Mouse (Mus musculus) skeletal muscle tissue, adult 2 months (tissue): ENCODE measurements around the gene Taar8c.
"Not testable (repeated sequence)": the region's sequence is repeated elsewhere in the genome, so short reads cannot be mapped to it uniquely, and the experiment has no call there.

ENCODE experiments used
- DNase-seq: peaks from one replicate; pipeline ENCODE4 v3.0.0-alpha.2; 2012; ENCODE audit warnings: low read depth, low spot score

Gene Taar8c

DNA sequence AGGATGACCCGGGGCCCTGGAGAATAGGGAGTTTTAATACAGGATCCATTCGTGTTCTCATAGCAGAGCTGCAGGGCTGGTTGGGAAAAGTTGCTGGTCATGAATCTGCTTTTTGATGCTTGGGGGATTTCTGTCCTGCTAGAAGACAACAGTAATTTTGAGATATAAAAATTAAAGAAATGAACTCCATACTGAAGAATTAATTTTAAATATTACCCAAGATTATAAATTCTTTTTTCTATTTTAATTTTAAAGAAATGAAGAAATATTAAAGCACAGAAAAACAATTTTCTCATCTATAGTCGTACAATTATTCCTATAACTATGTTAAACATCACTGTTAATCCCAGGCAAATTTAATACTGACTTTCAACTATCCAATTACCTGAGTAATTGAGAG is at the start of gene Taar8c:
Gene Taar8c (minus strand): TSS at position 101 of the 400 bp plus-strand sequence.
- not testable (repeated sequence) for DNase-seq

DNA sequence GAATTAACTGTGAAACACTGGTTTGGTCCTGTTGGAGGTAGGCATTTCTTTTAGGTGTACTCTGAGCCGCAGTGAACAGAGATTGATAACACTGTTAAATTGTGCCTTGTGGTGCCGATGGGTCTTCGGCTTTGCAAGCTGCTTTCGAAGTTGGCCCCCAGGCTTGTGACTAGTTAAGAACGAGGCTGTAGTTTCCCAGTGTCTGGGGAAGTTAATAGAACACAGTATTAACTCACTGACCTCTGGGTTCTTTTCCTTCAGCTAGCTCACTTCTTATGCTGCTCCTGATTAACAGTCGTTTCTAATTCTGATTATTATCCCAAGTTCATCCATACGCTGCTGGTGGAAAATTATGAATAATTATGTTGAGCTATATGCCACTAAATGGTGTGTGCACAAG is 48.4 kb upstream of the Taar8c start:
- no peak for DNase-seq

DNA sequence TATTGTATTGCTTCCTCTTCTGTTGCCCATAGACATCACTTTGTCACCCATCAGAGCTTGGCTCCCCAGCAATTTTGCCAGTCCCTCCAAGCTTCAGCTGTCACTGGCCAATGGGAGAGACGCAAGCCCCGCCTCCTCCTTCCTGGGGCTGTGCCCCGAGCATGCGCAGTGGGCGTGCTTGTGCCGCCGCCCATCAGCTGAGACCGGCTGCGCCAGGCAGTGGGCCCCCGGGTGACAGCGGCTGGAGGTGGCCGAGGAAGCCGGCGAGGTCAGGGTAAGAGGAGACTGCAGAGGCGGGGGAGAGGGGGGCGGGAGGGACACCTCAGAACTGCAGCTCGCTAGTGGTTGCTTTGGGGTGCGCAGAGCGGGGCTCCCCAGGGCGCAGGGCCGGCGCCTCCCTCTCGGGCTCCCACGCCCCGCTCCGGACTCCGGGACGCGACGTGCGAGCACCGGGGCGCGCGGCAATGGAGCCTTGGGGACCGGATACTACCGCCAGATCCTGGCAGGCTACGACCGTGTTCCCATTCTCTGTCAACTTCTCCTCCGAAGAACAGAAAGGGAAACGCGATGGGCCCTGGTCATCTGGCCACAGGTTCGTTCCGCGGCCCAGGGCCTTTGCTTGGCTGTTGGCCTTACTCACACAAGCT is 47.5 kb upstream of the Taar8c start, which contains the start of gene Stx7:
Gene Stx7 (plus strand): TSS at position 168 of the 647 bp plus-strand sequence.
- DNase-seq = peak; percentile 94

DNA sequence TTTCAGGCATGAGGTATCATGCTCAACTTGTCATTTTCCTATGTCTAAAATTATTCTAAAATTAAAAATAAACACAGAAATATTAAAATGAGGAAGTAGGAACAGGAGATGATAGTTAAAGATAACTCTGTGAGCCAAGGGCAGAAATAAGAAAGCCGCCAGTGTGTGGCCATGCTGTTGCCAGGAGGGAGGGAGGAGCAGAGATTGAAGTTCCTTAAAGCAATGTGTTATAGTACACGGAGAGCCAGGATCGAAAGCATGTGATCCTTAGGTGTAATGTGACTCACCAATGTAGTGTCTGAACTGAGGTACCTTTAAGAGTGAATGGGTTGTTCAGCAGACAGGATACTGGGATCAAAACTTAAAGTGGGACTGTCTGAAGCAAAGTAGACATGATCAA is 41.0 kb upstream of the Taar8c start:
- DNase-seq = no peak

DNA sequence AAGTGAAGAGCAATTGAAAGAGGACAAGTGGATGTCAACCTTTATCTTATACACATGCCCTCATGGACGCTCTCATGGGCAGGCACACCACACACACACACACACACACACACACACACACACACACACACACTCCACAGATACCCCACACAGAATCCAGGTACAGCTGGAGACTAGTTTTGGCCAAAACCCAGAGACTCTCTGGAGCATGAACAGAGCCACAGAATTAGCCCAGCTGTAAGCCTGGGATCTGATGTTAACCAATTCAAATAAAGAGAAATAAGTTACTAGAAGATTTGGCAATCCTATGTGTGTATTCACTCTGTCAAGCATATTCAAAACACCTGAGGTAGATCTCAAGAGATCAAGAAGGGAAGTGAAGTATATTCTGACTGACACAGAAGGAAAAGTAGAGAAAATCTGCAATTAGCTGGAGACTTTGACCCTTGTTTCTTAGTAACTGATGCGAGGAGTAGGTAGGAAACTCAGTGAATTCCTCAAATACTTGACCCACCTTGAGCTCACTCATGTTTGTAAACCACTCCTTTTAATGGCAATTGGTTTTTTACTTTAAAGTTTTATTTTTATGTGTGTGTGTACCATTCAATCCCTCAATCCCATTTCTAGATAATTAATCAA is 37.0 kb upstream of the Taar8c start:
- DNase-seq = no peak

DNA sequence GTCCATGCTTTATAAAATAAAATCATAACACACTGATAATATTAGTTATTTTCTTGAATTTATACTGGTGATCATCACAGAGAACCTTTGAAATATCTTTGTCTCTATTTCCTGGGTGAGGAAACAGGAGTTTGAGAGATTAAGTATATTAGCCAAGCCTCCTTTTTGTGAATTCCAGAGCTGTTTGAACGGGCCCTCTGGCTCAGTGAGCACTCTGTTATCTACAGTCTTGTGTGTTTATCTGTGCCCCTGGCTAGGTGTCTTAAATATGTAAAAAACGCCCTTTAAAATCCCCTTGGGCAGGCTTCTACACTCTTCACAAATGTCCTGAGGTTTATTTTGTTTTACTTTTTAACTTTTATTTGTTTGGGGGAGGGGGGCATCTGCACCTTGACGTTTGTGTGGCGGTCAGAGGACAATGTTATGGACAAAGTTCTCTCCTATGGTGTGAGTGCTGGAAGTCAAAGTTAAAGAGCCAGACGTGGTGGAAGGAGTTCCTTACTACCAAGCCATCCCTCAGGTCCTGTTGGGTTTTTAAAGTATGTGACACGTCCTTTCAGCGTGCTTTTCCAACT is 32.4 kb upstream of the Taar8c start:
- no peak for DNase-seq

DNA sequence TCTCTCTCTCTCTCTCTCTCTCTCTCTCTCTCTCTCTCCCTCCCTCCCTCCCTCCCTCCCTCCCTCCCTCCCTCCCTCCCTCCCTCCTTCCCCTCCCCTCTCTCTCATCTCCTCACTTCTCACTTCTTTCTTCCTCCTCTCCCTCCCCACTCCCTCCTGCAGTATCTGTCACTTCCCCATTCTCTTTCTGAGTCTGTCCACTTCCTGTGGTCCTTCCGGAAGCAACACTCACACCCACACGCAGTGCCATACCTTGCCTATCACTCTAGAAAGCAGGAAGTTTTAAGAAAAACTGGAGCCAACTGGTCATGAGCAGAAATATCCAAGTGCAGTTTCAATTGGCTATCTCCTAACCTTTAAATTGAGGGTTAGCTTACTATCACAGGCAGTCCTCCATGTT is 31.4 kb upstream of the Taar8c start:
- DNase-seq = no peak

DNA sequence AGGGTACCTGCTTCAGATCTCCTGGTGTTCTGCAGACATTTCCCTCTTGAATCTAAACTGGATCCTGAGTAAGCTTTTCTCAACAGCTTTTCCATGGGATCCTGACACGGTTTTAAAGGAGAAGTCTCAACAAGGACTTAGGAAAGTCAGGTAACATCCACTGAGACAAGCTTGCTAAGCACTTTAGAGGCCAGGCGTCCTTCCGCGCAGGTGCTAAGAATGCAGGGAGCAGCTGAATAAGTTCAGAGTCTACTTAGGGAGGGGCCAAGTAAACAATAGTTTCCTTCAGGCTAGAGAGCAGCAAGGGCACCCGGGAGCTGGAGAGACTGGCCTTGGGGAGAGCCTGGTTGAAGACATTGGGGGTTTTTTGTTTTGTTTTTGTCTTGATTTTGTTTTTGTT is 30.6 kb upstream of the Taar8c start:
- no peak for DNase-seq

DNA sequence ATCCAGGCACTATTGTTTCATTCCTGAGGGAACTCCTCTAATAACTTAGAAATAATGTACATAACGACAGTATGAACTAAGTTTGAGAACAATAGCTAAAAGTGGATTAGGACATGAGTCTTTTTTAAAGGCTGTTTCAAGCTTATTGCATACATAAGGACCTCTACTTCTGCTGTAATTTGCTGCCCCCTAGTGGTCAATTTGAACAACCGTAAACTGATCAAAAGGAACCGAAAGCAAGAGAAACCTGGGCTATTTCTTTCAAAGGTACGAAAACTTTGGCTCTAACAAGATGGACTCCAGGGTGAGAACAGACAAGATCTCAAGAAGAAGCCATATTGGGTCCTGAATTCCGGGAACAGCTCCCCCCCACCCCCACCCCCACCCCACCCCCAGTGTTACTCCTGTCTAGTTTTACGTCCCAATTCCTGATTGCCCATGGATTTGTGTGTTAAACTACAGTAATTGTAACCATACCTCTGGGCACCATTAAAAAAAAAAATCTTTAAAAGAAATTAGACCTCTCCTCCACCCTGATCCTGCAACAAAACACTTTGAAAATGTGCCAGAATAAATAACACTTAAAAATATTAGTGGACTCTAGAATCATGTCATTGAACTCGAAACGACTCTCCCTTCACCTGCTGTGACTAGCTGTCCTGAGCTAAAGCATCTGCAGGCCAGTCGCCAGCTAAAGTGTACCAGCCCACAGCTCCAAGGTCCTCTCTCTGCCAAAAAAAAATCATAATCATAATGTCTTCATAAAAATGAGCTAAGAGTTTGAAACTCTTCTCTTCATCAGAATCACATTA is 29.9 kb upstream of the Taar8c start:
- peak; percentile 60 for DNase-seq

DNA sequence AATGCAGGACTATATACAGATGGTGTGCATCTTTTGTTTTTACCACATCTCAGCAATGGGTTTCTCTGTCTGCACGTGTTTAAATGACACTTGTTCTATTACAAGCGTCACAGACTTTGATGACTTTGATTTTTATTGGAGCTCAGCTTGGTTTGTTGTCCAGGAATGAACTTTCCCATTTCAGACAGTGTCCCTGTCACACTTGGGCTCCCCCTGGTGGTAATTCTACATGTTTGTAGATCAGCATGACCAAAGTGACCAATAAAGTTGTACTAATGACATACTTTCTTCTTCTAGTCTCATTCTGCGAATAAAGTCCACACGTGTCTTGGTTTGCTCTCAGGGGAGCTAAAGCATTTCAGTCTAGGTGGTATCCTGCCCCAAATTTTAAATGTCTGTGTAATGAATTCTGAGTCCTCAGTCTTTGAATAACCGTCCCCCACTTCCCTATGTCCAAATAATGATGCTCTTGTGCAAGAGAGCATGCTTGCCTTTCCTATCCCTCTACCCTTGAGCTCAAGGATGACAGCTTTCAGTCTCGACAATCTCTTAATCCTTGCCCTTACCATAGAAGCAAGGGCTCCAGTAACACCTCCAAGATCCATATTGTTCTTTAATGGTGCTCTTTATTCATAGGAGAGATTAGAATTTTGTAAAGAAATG is 9.5 kb upstream of the Taar8c start:
- peak; percentile 12 for DNase-seq

DNA sequence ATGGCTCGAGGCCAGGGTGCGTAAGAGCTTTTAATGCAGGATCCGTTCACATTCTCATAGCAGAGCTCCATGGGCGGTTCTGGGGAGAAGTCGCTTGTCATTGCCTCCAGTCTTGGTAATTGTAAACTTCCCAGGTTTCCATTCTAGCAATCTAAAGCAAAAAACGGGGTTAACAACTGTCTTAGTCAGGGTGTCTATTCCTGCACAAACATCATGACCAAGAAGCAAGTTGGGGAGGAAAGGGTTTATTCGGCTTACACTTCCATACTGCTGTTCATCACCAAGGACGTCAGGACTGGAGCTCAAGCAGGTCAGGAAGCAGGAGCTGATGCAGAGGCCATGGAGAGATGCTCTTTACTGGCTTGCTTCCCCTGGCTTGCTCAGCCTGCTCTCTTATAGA is 7.7 kb upstream of the Taar8c start, which contains the start of gene Taar9:
Gene Taar9 (minus strand): TSS at position 101 of the 400 bp plus-strand sequence.
- DNase-seq = not testable (repeated sequence)

DNA sequence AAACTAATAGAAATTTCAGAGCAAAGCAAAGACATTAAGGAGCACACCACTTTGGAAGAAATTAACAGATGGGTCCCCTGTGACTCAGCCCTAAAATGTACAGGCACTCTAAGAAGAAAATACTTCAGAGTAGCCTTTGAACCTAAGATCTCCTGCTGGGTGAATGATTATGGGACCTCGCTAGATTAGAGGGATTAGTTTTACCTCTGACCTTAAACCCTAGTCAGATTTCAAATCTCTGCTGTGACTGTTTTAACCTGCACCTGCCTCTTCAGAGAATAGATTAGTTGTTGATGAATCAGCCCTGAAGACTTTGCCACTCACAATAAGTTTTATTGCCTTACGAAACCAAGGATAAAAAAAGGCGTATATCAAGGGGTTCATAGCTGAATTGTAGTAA is 6.5 kb upstream of the Taar8c start:
- no peak for DNase-seq

DNA sequence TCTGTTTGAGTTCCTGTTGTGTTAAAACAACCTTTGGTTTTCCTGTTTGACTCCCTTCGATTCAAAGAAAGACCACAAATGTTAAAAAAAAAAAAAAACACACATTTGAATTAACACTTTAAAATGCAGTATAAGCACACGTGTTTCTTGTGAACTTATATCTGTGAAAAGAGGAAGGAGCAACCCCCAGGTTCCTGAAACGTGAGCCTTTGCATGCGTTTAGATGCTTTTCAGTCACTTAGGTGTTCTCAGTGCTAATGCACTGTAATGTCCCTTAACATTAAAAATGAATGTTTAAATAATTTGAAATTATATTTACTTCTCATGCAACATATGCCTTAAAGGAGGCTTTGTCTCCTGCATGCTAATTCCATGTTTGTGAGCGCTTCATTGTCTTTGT is 6.0 kb upstream of the Taar8c start:
- DNase-seq = no peak

DNA sequence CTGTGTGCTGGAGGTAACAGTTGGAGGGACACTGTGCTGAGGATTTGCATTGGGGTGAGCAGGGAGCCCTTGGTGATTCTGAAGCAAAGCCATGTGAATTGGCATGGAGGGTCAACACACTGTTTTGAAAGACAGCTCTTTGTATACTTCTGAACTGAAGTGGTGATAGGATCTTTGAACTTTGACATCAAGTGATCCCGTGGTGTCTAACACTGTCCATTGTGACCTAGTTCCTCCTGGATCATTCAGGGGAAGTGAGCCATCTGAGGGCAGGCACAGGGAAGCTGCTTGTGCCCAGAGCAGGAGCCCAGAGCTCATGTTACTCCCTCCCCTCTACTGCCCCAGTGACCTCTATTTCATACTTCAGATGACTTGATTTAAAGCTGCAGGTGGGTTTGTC is 1.6 kb upstream of the Taar8c start:
- not testable (repeated sequence) for DNase-seq

DNA sequence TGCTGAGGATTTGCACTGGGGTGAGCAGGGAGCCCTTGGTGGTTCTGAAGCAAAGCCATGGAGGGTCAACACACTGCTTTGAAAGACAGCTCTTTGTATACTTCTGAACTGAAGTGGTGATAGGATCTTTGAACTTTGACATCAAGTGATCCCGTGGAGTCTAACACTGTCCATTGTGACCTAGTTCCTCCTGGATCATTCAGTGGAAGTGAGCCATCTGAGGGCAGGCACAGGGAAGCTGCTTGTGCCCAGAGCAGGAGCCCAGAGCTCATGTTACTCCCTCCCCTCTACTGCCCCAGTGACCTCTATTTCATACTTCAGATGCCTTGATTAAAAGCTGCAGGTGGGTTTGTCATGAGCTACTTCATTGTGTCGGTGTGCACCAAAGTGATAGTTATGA is 4.7 kb downstream of the Taar8c start:
- not testable (repeated sequence) for DNase-seq

DNA sequence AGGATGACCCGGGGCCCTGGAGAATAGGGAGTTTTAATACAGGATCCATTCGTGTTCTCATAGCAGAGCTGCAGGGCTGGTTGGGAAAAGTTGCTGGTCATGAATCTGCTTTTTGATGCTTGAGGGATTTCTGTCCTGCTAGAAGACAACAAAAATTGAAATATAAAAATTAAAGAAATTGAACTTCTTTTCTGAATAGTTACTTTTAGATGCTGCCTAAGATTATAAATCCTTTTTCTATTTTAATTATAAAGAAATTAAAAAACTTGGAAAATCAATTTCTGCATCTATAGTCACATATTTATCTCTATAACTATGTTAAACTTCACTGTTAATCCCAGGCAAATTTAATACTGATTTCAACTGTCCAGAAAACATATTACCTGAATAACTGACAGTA is 9.5 kb downstream of the Taar8c start, which contains the start of gene Taar8b:
Gene Taar8b (minus strand): TSS at position 101 of the 400 bp plus-strand sequence.
- no peak for DNase-seq

DNA sequence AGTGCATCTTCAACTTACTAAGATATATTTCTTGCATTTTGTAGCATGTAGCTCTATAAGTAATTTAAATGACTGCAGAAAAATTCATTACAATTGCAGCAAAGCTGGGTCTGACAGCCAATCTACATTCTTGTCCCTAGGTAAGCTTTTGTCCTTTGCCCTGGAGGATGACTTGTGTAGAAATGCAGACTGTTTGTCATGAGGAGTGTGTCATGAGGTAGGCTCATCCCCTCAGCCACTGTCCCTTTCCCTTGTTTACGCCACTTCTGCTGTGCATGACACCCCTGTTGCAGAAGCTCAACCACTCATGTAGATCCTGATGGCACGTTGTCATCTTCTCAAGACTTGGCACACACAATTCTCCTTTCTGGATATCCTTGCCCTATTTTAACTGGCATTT is 14.5 kb downstream of the Taar8c start:
- DNase-seq = no peak

DNA sequence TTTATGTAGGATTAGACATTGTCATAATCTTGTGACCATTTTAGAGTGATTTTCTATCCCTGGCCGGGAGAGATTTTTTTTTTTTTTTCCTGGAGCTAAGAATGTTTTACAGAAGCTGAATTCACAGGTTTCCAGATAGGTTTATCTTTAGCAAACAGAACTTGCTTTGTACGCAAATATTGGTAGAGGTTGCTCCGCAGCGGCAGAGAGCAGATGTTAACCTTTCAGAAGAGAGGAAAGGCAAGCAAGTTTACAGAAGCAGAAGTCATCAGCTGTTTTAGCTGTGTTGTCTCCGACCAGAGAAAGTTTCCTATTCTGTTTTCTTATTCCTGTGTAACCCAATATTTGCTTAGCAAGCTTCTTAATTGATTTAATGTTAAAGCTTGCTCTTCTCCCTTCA is 15.2 kb downstream of the Taar8c start:
- DNase-seq = no peak

DNA sequence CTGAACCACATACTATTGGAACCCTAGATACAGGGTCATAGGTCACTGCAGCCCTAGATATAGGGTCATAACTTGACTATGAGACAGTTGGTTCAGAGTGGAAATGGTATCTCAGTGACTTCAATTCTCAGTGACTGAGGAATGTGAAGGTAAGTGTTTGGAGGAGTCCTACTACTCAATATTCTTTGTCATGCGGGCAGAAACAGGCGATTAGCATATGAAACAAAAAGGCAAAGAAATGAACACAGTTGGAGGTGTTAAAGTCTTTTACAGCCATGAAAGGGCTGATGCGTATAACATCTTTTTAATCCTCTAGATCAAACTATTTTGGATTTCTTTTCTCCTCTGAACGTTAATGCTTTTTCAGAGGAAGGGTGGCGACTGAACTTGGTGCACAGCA is 15.8 kb downstream of the Taar8c start:
- no peak for DNase-seq

DNA sequence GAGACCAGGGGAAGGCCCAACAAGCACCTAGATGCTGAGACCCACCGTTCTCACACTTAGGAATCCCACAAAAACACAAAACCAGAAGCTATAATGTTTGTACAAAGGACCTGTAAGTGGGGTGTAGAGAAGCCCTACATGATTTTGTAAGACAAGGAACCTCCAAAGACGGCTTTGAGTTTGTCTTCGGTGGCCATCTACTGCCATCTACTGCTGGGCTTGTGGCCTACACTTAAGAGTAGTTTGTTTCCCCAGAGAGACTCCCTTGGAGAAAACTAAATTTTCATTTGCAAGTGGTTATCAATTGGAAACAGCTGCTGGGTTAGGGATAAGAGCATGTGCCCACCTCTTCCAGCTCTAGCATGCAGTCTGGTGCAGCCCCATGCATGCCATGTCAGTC is 21.5 kb downstream of the Taar8c start:
- peak; percentile 10 for DNase-seq

DNA sequence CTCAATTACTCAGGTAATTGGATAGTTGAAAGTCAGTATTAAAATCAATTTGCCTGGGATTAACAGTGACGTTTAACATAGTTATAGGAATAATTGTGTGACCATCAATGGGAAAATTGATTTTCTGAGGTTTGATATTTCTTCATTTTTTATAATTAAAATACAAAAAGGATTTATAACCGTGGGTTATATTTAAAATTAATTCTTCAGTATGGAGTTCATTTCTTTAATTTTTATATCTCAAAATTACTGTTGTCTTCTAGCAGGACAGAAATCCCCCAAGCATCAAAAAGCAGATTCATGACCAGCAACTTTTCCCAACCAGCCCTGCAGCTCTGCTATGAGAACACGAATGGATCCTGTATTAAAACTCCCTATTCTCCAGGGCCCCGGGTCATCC is 25.5 kb downstream of the Taar8c start, which contains the start of gene Taar8a:
Gene Taar8a (plus strand): TSS at position 301 of the 400 bp plus-strand sequence.
- DNase-seq = not testable (repeated sequence)
